Mouse (Mus musculus) CH12.LX (cell line): ENCODE data around the gene Ttll7.

Source experiments
- CTCF ChIP-seq, 2 experiments: IDR thresholded peaks in 1 of 2; conservative IDR thresholded peaks in 1 of 2; 2 replicates each; pipeline ENCODE4 v1.5.1; 2011 to 2012; ENCODE audit warnings: low read depth in 2 of 2, low read length in 2 of 2, improper control_type of control experiment in 1 of 2, inconsistent platforms in 1 of 2, mild to moderate bottlenecking in 1 of 2, moderate library complexity in 1 of 2
- EP300 ChIP-seq: IDR thresholded peaks from 2 replicates; pipeline ENCODE4 v1.6.1; 2011; ENCODE audit warnings: low read length, improper control_type of control experiment
- ETS1 ChIP-seq: conservative IDR thresholded peaks from 2 replicates; pipeline ENCODE4 v1.6.1; 2012; ENCODE audit warnings: low read depth, mild to moderate bottlenecking, inconsistent platforms, low read length, improper control_type of control experiment, moderate library complexity
- GABPA ChIP-seq: IDR thresholded peaks from 2 replicates; pipeline ENCODE4 v1.6.1; 2012; ENCODE audit warnings: low read depth, low read length, improper control_type of control experiment, inconsistent platforms; ENCODE audit not compliant: insufficient replicate concordance
- MAFK ChIP-seq: IDR thresholded peaks from 2 replicates; pipeline ENCODE4 v1.6.1; 2011; ENCODE audit warnings: low read length, improper control_type of control experiment; ENCODE audit not compliant: insufficient replicate concordance
- MAZ ChIP-seq: IDR thresholded peaks from 2 replicates; pipeline ENCODE4 v1.6.1; 2012; ENCODE audit warnings: low read depth, mild to moderate bottlenecking, inconsistent platforms, low read length, improper control_type of control experiment, moderate library complexity
- MEF2A ChIP-seq: IDR thresholded peaks from 2 replicates; pipeline ENCODE4 v1.6.1; 2014; ENCODE audit warnings: low read depth, mild to moderate bottlenecking, inconsistent platforms, low read length, improper control_type of control experiment, borderline replicate concordance
- POLR2A ChIP-seq: IDR thresholded peaks from 2 replicates; pipeline ENCODE4 v1.6.1; 2011; ENCODE audit warnings: low read depth, mild to moderate bottlenecking, improper control_type of control experiment, low read length
- ZC3H11A ChIP-seq: IDR thresholded peaks from 2 replicates; pipeline ENCODE4 v1.6.1; 2012; ENCODE audit warnings: low read depth, mild to moderate bottlenecking, inconsistent platforms, low read length, improper control_type of control experiment
- ZKSCAN1 ChIP-seq: IDR thresholded peaks from 2 replicates; pipeline ENCODE4 v1.6.1; 2012; ENCODE audit warnings: low read depth, inconsistent platforms, low read length, improper control_type of control experiment, borderline replicate concordance
- ZMIZ1 ChIP-seq: IDR thresholded peaks from 2 replicates; pipeline ENCODE4 v1.6.1; 2012; ENCODE audit warnings: low read depth, mild to moderate bottlenecking, inconsistent platforms, low read length, improper control_type of control experiment

GRCm38 (mm10) chr3:146946641-146947040 lies 94.5 kb downstream of the Ttll7 start:
- no peak for TF ChIP-seq CTCF (conservative IDR thresholded peaks at IDR 0.05 in 1 of 2, IDR thresholded peaks at IDR 0.05 in 1 of 2; ENCODE audit: low read depth in 2 of 2, low read length in 2 of 2)
- no peak for TF ChIP-seq POLR2A
- no peak for TF ChIP-seq MAZ
- TF ChIP-seq ZC3H11A, result no peak
- TF ChIP-seq GABPA, result no peak
- no peak for TF ChIP-seq ETS1
- TF ChIP-seq EP300, result no peak
- TF ChIP-seq ZMIZ1, result no peak
- no peak for TF ChIP-seq MEF2A
- TF ChIP-seq ZKSCAN1, result no peak
- no peak for TF ChIP-seq MAFK
